Mouse (Mus musculus): ENCODE results near the gene Dclk1. TPM values are rescaled to one million over a fixed set of nuclear protein-coding genes. Genes with fewer than 3 reads are reported as not detected.

Gene Dclk1
- total RNA-seq, 1 experiment from 2014 or later: not detected

Other genes starting within 250 kb of the Dclk1 start
- not detected in 3 replicates for gene Ccna1, start 186.9 kb upstream of the Dclk1 start, total RNA-seq (2017)
- gene Spg20, start 130.3 kb upstream of the Dclk1 start, total RNA-seq (2017): 11.2 to 19.3 TPM (median 12.6 TPM) in 3 replicates
- 0.53 to 0.58 TPM in 2 of 3 replicates, not detected in the other for gene Ccdc169, start 105.0 kb upstream of the Dclk1 start, total RNA-seq (2017)
- not detected in 3 replicates for gene Sohlh2, start 60.3 kb upstream of the Dclk1 start, total RNA-seq (2017)
- gene Gm21954, start 229.8 kb downstream of the Dclk1 start, total RNA-seq (2017): not detected in 3 replicates